10 mouse cellular contexts compared by ENCODE assay signal in the genomic region with DNA sequence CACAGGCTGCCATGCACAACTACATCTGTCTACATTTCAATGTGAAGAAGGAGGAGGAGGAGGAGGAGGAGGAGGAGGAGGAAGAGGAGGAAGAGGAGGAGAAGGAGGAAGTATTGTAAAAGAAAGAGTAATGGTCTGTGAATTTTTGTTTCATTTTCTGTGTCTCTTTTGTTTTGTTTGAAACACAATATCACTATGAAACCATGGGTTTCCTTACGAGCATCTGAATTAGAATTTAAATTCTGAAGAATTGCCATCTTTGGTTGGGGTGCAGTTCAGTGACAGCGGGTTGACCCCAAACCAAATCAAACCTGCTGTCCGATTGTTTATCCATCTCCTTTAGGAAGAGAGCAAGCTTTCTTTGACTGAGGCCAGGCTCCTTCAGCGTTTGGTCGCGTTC. TPM values are rescaled to one million over a fixed set of nuclear protein-coding genes. Genes with fewer than 3 reads are reported as not detected.
DNase-seq lines count a peak whose midpoint lies in the region; ATAC-seq lines count a peak whose summit lies in the region.
"Had no signal": no experiment of that assay in that cellular context is flagged by ENCODE, and none has a peak within 500 bp of the region (broad histone marks: within the 10 kb centered on the region; RNA-seq: fewer than 3 reads in every experiment).

No protein-coding gene starts in this region.

- H3K9ac ChIP-seq in kidney, embryonic 14.5 days (ENCODE audit: low read depth, low read length) = 0 out of 2 replicates have a peak overlapping the region, but pooled peaks have one; percentile 45
- no peak overlapping the region for H3K9ac ChIP-seq in embryonic facial prominence, embryonic 11.5 days (replicated peaks; ENCODE audit: low read length)
- peak overlapping the region; percentile 54 for H3K9ac ChIP-seq in hindbrain, embryonic 14.5 days
- H3K9ac ChIP-seq in midbrain, embryonic 13.5 days (replicated peaks) = peak overlapping the region; percentile 52; the same call in 1 of the 2 replicates

- no peaks in the 10 kb centered on the region for H3K9me3 ChIP-seq in kidney, embryonic 14.5 days (ENCODE audit: control insufficient read depth, low read length)
- no peaks in the 10 kb centered on the region for H3K9me3 ChIP-seq in embryonic facial prominence, embryonic 11.5 days (replicated peaks; ENCODE audit: control insufficient read depth, low read length)
- H3K9me3 ChIP-seq in hindbrain, embryonic 14.5 days (ENCODE audit: control insufficient read depth, low read length) = no peaks in the 10 kb centered on the region
- H3K9me3 ChIP-seq in midbrain, embryonic 13.5 days = no peaks in the 10 kb centered on the region
- H3K9me3 ChIP-seq: G1E had no signal

- ATAC-seq in kidney, embryonic 14.5 days (ENCODE audit: low FRiP score, low TSS enrichment) = no peak
- no peak for ATAC-seq in embryonic facial prominence, embryonic 11.5 days (replicated peaks; ENCODE audit: insufficient number of reproducible peaks, low FRiP score, low TSS enrichment, low read depth)
- no peak for ATAC-seq in hindbrain, embryonic 14.5 days (ENCODE audit: low FRiP score)
- no peak for ATAC-seq in midbrain, embryonic 13.5 days

- peak overlapping the region; percentile 64 for H3K4me2 ChIP-seq in kidney, embryonic 14.5 days (replicated peaks; ENCODE audit: low read depth, low read length)
- peak overlapping the region; percentile 73; the same call in 1 of the 2 replicates for H3K4me2 ChIP-seq in embryonic facial prominence, embryonic 11.5 days (ENCODE audit: low read depth, low read length)
- H3K4me2 ChIP-seq in hindbrain, embryonic 14.5 days (replicated peaks) = peak overlapping the region; percentile 71
- H3K4me2 ChIP-seq in midbrain, embryonic 13.5 days (replicated peaks) = peak overlapping the region; percentile 66

- H3K27ac ChIP-seq in kidney, embryonic 14.5 days (ENCODE audit: low read depth, low read length) = no peak overlapping the region
- no peak overlapping the region for H3K27ac ChIP-seq in embryonic facial prominence, embryonic 11.5 days (replicated peaks; ENCODE audit: low read depth, low read length)
- H3K27ac ChIP-seq in hindbrain, embryonic 14.5 days = 0 out of 2 replicates have a peak overlapping the region, but pooled peaks have one; percentile 7
- no peak overlapping the region for H3K27ac ChIP-seq in midbrain, embryonic 13.5 days

- H3K36me3 ChIP-seq in kidney, embryonic 14.5 days (ENCODE audit: control insufficient read depth, insufficient read depth, low read length) = no peaks in the 10 kb centered on the region
- H3K36me3 ChIP-seq in embryonic facial prominence, embryonic 11.5 days (replicated peaks; ENCODE audit: control insufficient read depth, insufficient read depth, low read depth, low read length) = no peaks in the 10 kb centered on the region
- no peaks in the 10 kb centered on the region for H3K36me3 ChIP-seq in hindbrain, embryonic 14.5 days (replicated peaks; ENCODE audit: control insufficient read depth, insufficient read depth)
- H3K36me3 ChIP-seq in midbrain, embryonic 13.5 days = no peaks in the 10 kb centered on the region
- H3K36me3 ChIP-seq: G1E had no signal

- H3K27me3 ChIP-seq in kidney, embryonic 14.5 days (ENCODE audit: control insufficient read depth, insufficient read depth, low read length) = no peaks in the 10 kb centered on the region; the same call in 1 of the 2 replicates
- H3K27me3 ChIP-seq in embryonic facial prominence, embryonic 11.5 days (ENCODE audit: control insufficient read depth, insufficient read depth, low read length) = no peaks in the 10 kb centered on the region
- H3K27me3 ChIP-seq in hindbrain, embryonic 14.5 days (ENCODE audit: control insufficient read depth, insufficient read depth, low read length) = no peaks in the 10 kb centered on the region
- H3K27me3 ChIP-seq in midbrain, embryonic 13.5 days = peaks cover 6% of the 10 kb centered on the region

- peaks cover 9% of the 10 kb centered on the region; the same call in 1 of the 2 replicates for H3K4me1 ChIP-seq in kidney, embryonic 14.5 days (ENCODE audit: control insufficient read depth, insufficient read depth, low read length)
- no peaks in the 10 kb centered on the region for H3K4me1 ChIP-seq in embryonic facial prominence, embryonic 11.5 days (ENCODE audit: control insufficient read depth, insufficient read depth, low read length)
- no peaks in the 10 kb centered on the region for H3K4me1 ChIP-seq in hindbrain, embryonic 14.5 days (replicated peaks; ENCODE audit: control insufficient read depth, insufficient read depth, low read length)
- peaks cover 20% of the 10 kb centered on the region for H3K4me1 ChIP-seq in midbrain, embryonic 13.5 days (replicated peaks)

- H3K4me3 ChIP-seq in kidney, embryonic 14.5 days (ENCODE audit: low read length) = peak overlapping the region; percentile 35
- H3K4me3 ChIP-seq in embryonic facial prominence, embryonic 11.5 days (ENCODE audit: low read depth, low read length) = peak overlapping the region; percentile 36; the same call in 1 of the 2 replicates
- peak overlapping the region; percentile 32 for H3K4me3 ChIP-seq in hindbrain, embryonic 14.5 days (replicated peaks; ENCODE audit: low read length)
- H3K4me3 ChIP-seq in midbrain, embryonic 13.5 days (replicated peaks) = peak overlapping the region; percentile 40

- no peak for DNase-seq in kidney, adult 11 months
- DNase-seq in embryonic facial prominence, embryonic 11.5 days (ENCODE audit: low spot score) = no peak
- DNase-seq in hindbrain, embryonic 14.5 days (ENCODE audit: low spot score) = no peak
- DNase-seq in adrenal gland, postnatal 25 days = no peak
- no peak for DNase-seq in yolk sac, embryonic 10.5 days (ENCODE audit: low spot score)
- DNase-seq in spleen, postnatal 36 days (ENCODE audit: low spot score in 2 of 2) = no peak

- WGBS in kidney, embryonic 14.5 days = 6% methylated on average over 6 of the region's 6 CpGs
- WGBS in embryonic facial prominence, embryonic 11.5 days = 13% methylated on average over 6 of the region's 6 CpGs
- WGBS in hindbrain, embryonic 14.5 days = 16% methylated on average over 6 of the region's 6 CpGs
- WGBS in midbrain, embryonic 13.5 days = 14% methylated on average over 6 of the region's 6 CpGs

RNA-seq across cellular contexts. Expression of gene Grap, which starts 33.7 kb away (rescaled TPM):
- polyA plus RNA-seq in kidney, embryonic 14.5 days (2014; fragmentation: Nextera tagmentation; extraction: Ambion mirVana) = 7.5 and 8.6 TPM in 2 replicates
- 3.4 and 4.8 TPM in 2 replicates for polyA plus RNA-seq in embryonic facial prominence, embryonic 11.5 days (2014; fragmentation: Nextera tagmentation; extraction: Ambion mirVana)
- polyA plus RNA-seq in hindbrain, embryonic 14.5 days (2014; fragmentation: Nextera tagmentation; extraction: Ambion mirVana) = 8.1 and 10.1 TPM in 2 replicates
- polyA plus RNA-seq in midbrain, embryonic 13.5 days (2015; fragmentation: Nextera tagmentation; extraction: Ambion mirVana) = 9.0 and 11.1 TPM in 2 replicates
- total RNA-seq in adrenal gland, postnatal 25 days (2021) = 9.4 and 10.9 TPM in 2 replicates

RNA-seq across cellular contexts. Expression of gene Epn2, which starts 39.9 kb away (rescaled TPM):
- 20.0 and 31.3 TPM in 2 replicates for polyA plus RNA-seq in kidney, embryonic 14.5 days (2014; fragmentation: Nextera tagmentation; extraction: Ambion mirVana)
- 24.2 and 28.5 TPM in 2 replicates for polyA plus RNA-seq in embryonic facial prominence, embryonic 11.5 days (2014; fragmentation: Nextera tagmentation; extraction: Ambion mirVana)
- 65.6 and 80.9 TPM in 2 replicates for polyA plus RNA-seq in hindbrain, embryonic 14.5 days (2014; fragmentation: Nextera tagmentation; extraction: Ambion mirVana)
- 48.3 and 51.2 TPM in 2 replicates for polyA plus RNA-seq in midbrain, embryonic 13.5 days (2015; fragmentation: Nextera tagmentation; extraction: Ambion mirVana)
- total RNA-seq in adrenal gland, postnatal 25 days (2021) = 26.0 and 30.5 TPM in 2 replicates
- total RNA-seq: hematopoietic stem cell, adult 5-6 weeks had no signal
